Mouse (Mus musculus): Measurements from ENCODE around the gene Gse1. TPM values are rescaled to one million over a fixed set of nuclear protein-coding genes. Genes with fewer than 3 reads are reported as not detected.

Gse1 gene
- polyA plus RNA-seq, 1 experiment from 2014 or later = 24.0 TPM

DNA sequence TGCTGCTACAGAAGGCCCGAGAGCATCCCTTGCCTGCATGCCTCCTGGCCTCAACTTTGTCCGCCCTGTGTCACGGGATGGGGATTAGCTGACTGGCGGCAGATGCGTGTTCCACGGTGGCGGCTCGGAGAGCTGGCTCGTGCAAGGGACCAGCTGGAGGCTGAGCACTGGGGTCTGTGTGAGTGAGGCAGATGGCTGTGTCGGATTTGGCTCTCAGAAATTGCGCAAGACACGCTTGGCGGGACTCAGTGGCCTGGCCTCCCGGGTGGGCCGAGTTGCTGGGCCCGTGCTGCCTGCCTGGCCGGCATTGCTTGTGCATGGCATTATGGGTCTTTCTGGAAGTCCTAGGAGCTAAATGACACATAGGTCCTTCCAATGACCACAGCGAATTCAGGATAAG is 81.1 kb downstream of the Gse1 start:
- Histone ChIP-seq H3K4me2 (0 out of 2 replicates have a peak overlapping the region, but pooled peaks have one; percentile 4), H3K4me3 (no peak overlapping the region), H3K4me1 (peaks cover 61% of the 10 kb centered on the region), H3K9ac (no peak overlapping the region), H3K27me3 (peaks cover 22% of the 10 kb centered on the region), H3K36me3 (ENCODE audit: poor library complexity, severe bottlenecking) (no peaks in the 10 kb centered on the region), H3K27ac (peak overlapping the region; percentile 88), H3K9me3 (replicated peaks) (no peaks in the 10 kb centered on the region)
- ATAC-seq = peak; percentile 80
- 28% methylated on average over 18 of the region's 18 CpGs for WGBS

DNA sequence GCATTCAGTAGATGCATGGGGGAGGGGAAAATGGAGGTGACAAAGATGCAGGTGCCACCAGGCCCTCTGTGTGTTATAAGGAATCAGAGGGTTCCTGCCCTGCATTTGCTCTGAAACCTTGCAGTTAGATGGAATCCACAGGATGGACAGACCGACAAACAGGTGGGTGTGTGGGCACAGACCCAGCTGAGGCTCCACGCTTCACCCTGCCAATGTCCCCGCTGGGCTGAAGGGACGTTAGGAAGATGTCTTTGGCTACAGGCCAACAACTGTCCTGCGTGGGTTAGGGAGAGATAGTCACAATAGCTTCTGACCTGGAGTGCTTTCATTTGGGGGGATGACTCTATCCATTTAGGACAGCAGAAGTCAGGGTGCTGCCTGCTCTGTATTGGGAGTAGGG is 81.8 kb downstream of the Gse1 start:
- WGBS = 53% methylated on average over 5 of the region's 5 CpGs
- ATAC-seq = no peak
- peaks cover 54% of the 10 kb centered on the region for H3K4me1 ChIP-seq
- H3K9ac ChIP-seq = no peak overlapping the region
- H3K9me3 ChIP-seq (replicated peaks) = no peaks in the 10 kb centered on the region
- no peak overlapping the region for H3K4me2 ChIP-seq
- H3K27ac ChIP-seq = peak overlapping the region; percentile 88
- peaks cover 22% of the 10 kb centered on the region for H3K27me3 ChIP-seq
- H3K36me3 ChIP-seq (ENCODE audit: poor library complexity, severe bottlenecking) = no peaks in the 10 kb centered on the region
- no peak overlapping the region for H3K4me3 ChIP-seq

DNA sequence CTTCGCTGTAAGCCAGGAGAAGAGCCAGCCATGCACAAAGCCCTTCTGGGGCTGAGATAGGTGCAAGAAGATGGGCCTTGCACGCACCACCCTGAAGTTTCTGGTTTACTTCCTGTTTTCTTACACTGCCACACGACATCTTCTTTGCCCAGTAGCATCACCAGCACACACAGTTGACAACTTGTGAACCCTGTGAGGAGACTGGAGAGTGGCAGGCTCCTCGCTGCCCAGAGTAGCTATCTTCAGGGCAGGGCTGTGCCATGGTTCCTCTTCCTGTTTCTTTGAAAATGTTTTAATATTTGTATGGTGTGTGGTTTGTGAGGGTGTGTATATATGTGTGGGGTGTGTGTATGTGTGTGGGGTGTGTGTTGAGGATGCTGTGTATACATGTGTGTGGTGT is 84.2 kb downstream of the Gse1 start:
- WGBS = 87% methylated on average over 4 of the region's 4 CpGs
- Histone ChIP-seq H3K36me3 (ENCODE audit: poor library complexity, severe bottlenecking) (no peaks in the 10 kb centered on the region), H3K4me1 (peaks cover 41% of the 10 kb centered on the region), H3K9ac (no peak overlapping the region), H3K4me3 (no peak overlapping the region), H3K9me3 (replicated peaks) (no peaks in the 10 kb centered on the region), H3K27me3 (peaks cover 16% of the 10 kb centered on the region; the same call in 1 of the 2 replicates), H3K27ac (no peak overlapping the region), H3K4me2 (no peak overlapping the region)
- ATAC-seq = no peak

DNA sequence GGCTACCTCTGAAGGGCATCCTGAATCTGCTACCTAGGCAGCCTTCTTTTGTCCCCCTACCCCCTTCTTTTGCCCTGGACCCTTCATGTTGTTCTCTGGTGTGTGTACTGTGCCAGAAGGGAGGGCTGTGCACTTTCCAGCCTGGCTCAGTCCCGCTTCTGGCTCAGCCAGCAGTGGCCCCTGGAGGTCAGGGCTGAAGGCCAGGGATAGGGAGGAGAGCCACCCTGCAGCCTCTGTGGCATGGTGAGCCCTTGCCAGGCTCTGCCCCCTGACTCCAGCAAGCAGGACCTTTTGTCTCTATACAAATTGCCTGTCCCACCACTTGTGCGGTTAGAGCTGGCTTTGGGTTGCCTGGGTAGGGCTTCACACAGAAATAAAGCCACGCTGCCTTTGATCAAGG is 85.4 kb downstream of the Gse1 start:
- no peaks in the 10 kb centered on the region for H3K36me3 ChIP-seq (ENCODE audit: poor library complexity, severe bottlenecking)
- H3K4me1 ChIP-seq = peaks cover 37% of the 10 kb centered on the region
- H3K27ac ChIP-seq = no peak overlapping the region
- no peak overlapping the region for H3K4me2 ChIP-seq
- H3K9ac ChIP-seq = no peak overlapping the region
- no peak overlapping the region for H3K4me3 ChIP-seq
- WGBS = 75% methylated on average over 3 of the region's 3 CpGs
- no peaks in the 10 kb centered on the region for H3K9me3 ChIP-seq (replicated peaks)
- no peak for ATAC-seq
- peaks cover 16% of the 10 kb centered on the region; the same call in 1 of the 2 replicates for H3K27me3 ChIP-seq

DNA sequence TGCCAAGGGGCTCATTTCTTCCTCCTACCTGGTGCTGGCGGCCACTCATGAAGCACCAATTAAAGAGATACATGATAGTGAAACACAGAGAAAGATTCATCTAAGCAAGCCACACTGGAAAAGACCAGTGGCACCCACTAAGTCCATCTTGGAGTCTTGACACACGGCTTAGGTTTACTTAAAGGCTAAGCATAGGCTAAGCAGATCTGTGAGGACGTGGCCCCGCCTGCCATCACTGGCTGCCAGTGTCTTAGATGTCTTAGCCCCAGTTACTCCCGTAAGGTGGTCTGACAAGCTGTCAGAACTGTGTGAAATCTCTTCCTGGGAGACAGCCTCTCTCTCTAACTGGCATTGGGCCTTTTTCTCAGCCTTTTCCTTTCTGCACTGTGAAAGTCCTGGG is 86.7 kb downstream of the Gse1 start:
- H3K9me3 ChIP-seq (replicated peaks) = no peaks in the 10 kb centered on the region
- no peak overlapping the region for H3K27ac ChIP-seq
- peaks cover 24% of the 10 kb centered on the region for H3K4me1 ChIP-seq
- no peak overlapping the region for H3K4me3 ChIP-seq
- no peaks in the 10 kb centered on the region for H3K36me3 ChIP-seq (ENCODE audit: poor library complexity, severe bottlenecking)
- WGBS = 76% methylated on average over 5 of the region's 5 CpGs
- H3K4me2 ChIP-seq = no peak overlapping the region
- no peak for ATAC-seq
- H3K27me3 ChIP-seq = peaks cover 14% of the 10 kb centered on the region; the same call in 1 of the 2 replicates
- no peak overlapping the region for H3K9ac ChIP-seq

DNA sequence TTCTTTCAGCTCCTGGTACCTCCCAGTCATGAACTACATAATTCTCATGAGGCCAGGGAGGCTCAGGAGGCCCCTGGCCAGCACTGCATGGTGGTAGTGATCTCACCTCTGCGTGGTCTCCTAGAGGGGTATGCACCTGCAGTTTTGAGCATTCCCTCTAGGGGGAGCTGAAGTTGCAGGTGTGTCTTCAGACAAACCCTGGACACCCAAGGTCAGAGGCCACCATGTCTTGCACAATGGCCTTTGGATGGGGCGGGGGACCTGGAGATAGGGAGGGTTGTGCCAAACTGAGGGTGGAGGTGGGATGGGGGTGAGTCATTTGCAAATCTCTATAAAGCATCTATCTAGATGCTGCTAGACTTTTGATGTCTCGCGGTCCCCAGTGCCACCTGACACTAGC is 87.4 kb downstream of the Gse1 start:
- Histone ChIP-seq H3K9ac (no peak overlapping the region), H3K4me2 (no peak overlapping the region), H3K4me1 (peaks cover 17% of the 10 kb centered on the region), H3K9me3 (replicated peaks) (no peaks in the 10 kb centered on the region), H3K4me3 (no peak overlapping the region), H3K27ac (no peak overlapping the region), H3K36me3 (ENCODE audit: poor library complexity, severe bottlenecking) (no peaks in the 10 kb centered on the region), H3K27me3 (peaks cover 10% of the 10 kb centered on the region; the same call in 1 of the 2 replicates)
- no peak for ATAC-seq
- 89% methylated on average over 4 of the region's 4 CpGs for WGBS

DNA sequence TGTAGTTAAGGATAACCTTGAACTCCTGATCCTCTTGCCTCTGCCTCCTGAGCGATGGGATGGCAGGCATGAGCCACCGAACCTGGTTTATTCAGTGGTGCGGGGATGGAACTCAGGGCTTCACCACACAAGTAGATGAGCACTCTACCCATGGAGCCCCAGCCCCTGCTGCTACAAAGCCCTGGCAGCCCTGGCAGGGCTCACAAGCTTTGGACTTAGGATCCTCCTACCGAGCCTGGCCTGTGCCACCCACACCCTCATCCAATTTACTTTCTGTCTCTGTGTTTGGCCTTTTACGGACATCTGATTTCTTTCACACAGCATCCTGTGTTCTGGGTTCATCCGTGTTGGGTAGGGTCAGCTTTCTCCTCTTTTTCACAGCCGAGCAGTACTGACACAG is 88.5 kb downstream of the Gse1 start:
- ATAC-seq = no peak
- no peak overlapping the region for H3K9ac ChIP-seq
- H3K4me2 ChIP-seq = no peak overlapping the region
- H3K4me3 ChIP-seq = no peak overlapping the region
- no peaks in the 10 kb centered on the region for H3K36me3 ChIP-seq (ENCODE audit: poor library complexity, severe bottlenecking)
- no peaks in the 10 kb centered on the region for H3K9me3 ChIP-seq (replicated peaks)
- H3K27ac ChIP-seq = peak overlapping the region; percentile 14; the same call in 1 of the 2 replicates
- 0 out of 2 replicates have a peak, but pooled peaks cover 4% of the 10 kb centered on the region for H3K27me3 ChIP-seq
- H3K4me1 ChIP-seq = peaks cover 13% of the 10 kb centered on the region; the same call in 1 of the 2 replicates
- WGBS = 85% methylated on average over 7 of the region's 7 CpGs

DNA sequence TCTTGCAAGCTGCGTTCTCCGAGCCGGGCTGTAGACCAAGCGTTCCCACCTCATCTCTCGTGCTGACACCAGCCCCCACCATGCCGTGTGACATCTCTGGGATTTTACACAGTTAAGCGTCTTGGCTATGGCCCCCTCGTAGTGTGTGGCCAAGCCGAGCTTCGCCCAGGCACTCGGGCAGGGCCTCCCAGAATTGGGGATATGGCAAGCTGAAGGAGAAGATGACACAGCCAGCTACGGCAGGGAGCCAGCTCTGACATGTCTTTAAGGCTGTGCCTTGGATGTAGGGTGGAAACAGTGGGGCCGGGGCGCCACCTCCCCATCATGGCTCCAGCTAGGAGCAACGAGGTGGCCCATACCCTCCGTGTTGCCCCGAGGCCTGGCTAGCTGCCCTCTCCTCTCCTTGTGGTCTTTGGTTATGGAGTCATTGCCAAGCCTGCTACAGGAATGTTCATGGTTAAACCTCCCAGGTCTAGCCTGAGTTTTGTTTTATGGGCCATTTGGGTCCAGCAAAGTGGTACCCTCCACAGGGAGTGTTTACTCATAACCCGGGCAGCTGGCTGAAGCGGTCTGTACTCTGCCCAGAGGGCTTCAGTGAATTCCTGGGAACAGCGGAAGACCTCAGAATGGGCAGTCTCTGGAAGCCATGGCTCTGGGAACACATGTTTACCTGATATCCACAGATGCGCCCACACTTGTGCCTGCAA is 89.0 kb downstream of the Gse1 start:
- Histone ChIP-seq H3K4me3 (no peak overlapping the region), H3K9ac (0 out of 2 replicates have a peak overlapping the region, but pooled peaks have one; percentile 2), H3K27ac (peak overlapping the region; percentile 14; the same call in 1 of the 2 replicates), H3K27me3 (0 out of 2 replicates have a peak, but pooled peaks cover 4% of the 10 kb centered on the region), H3K9me3 (replicated peaks) (no peaks in the 10 kb centered on the region), H3K36me3 (ENCODE audit: poor library complexity, severe bottlenecking) (no peaks in the 10 kb centered on the region), H3K4me2 (no peak overlapping the region), H3K4me1 (peaks cover 17% of the 10 kb centered on the region)
- 87% methylated on average over 21 of the region's 21 CpGs for WGBS
- no peak; the same call in 1 of the 2 replicates for ATAC-seq

DNA sequence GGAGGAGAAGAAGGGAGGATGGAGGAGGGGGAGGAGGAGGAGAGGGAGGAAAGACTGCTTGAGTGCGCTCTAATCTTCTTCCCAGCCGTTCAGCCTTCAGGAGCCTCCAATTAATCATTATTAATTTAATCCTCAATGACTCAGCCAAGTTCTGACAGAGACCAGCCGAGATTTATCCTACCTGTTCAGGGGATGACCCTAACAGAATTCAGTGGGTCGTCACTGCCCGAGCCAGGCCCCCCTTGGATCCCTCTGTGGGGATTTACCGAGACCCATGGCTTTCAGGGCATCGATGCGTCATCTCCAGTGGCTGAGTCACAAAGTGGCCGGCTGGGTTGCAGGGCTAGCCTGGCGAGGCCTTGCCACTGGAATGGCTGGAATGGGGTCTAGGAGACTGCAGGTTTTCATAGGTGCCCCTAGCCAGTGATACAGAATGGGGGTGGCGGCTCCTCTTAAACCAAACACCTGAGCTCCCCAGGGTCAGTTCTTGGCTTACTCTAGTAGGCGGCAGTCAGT is 90.3 kb downstream of the Gse1 start:
- H3K4me3 ChIP-seq = no peak overlapping the region
- H3K27ac ChIP-seq = no peak overlapping the region
- no peak overlapping the region for H3K4me2 ChIP-seq
- H3K4me1 ChIP-seq = peaks cover 30% of the 10 kb centered on the region
- 0 out of 2 replicates have a peak, but pooled peaks cover 4% of the 10 kb centered on the region for H3K27me3 ChIP-seq
- 61% methylated on average over 12 of the region's 12 CpGs for WGBS
- H3K9ac ChIP-seq = no peak overlapping the region
- no peaks in the 10 kb centered on the region for H3K9me3 ChIP-seq (replicated peaks)
- no peaks in the 10 kb centered on the region for H3K36me3 ChIP-seq (ENCODE audit: poor library complexity, severe bottlenecking)
- ATAC-seq = no peak

DNA sequence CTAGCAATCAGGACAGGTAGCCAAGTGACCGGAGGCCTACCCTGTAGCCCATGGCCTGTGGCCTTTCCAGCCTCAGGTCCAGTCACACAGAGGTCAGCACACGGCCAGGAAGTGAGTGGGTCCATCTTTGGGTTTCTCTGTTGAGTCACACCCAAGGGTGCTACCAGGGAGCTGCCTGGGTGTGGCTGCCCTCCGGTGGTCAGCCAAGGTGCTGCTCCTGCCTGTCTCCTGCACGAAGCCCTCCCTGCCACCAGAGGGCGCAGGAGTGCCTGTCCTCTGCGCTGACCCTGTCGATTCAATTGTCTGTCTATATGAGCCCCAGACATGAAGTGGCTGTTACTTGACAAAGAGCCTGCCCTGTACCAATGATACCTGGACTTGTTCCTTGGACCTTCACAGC is 91.2 kb downstream of the Gse1 start:
- Histone ChIP-seq H3K36me3 (ENCODE audit: poor library complexity, severe bottlenecking) (no peaks in the 10 kb centered on the region), H3K4me1 (peaks cover 37% of the 10 kb centered on the region), H3K4me2 (no peak overlapping the region), H3K9ac (no peak overlapping the region), H3K27ac (no peak overlapping the region), H3K27me3 (no peaks in the 10 kb centered on the region), H3K9me3 (replicated peaks) (no peaks in the 10 kb centered on the region), H3K4me3 (no peak overlapping the region)
- peak; percentile 14; the same call in 1 of the 2 replicates for ATAC-seq
- 22% methylated on average over 7 of the region's 7 CpGs for WGBS

DNA sequence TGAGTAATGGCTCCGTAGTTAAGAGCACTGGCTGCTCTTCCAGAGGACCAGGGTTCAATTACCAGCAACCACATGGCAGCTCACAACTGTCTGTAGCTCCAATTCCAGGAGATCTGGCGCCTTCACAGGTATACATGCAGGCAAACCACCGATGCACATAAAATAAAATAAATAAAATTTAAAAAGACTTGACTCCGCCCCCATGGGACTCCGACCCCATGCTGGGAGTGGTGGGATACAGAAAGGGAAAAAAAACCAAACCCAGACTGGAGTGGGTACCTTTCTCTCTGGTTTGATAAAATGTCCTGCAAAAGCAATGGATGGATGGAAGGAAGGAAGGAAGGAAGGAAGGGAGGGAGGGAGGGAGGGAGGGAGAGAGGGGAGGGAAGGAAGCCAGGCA is 91.9 kb downstream of the Gse1 start:
- Histone ChIP-seq H3K4me1 (peaks cover 44% of the 10 kb centered on the region), H3K9ac (no peak overlapping the region)
- WGBS = 87% methylated on average over 5 of the region's 5 CpGs

DNA sequence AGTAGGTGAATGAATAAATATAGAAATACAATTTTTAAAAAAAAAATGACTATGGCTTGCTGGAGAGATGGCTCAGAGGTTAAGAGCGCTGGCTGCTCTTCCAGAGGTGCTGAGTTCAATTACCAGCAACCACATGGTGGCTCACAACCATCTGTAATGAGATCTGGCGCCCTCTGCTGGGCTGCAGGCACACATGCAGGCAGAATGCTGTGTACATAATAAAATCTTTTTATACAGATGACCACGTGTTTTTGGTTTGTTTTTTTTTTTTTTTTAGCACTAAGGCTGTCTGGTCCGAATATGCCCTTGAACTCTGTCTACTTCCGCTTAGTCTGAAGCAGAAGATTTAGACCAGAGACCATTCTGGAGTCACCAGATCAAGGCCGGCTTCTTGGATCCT is 93.5 kb downstream of the Gse1 start:
- Histone ChIP-seq H3K4me1 (peaks cover 48% of the 10 kb centered on the region), H3K27me3 (no peaks in the 10 kb centered on the region), H3K27ac (no peak overlapping the region), H3K36me3 (ENCODE audit: poor library complexity, severe bottlenecking) (no peaks in the 10 kb centered on the region), H3K4me2 (no peak overlapping the region), H3K4me3 (no peak overlapping the region), H3K9ac (no peak overlapping the region), H3K9me3 (replicated peaks) (no peaks in the 10 kb centered on the region)
- 48% methylated on average over 6 of the region's 6 CpGs for WGBS
- no peak for ATAC-seq

More for the DNA sequence above, 91.9 kb downstream of the Gse1 start:
- Histone ChIP-seq H3K4me3 (no peak overlapping the region), H3K27me3 (no peaks in the 10 kb centered on the region), H3K27ac (no peak overlapping the region), H3K36me3 (ENCODE audit: poor library complexity, severe bottlenecking) (no peaks in the 10 kb centered on the region), H3K4me2 (no peak overlapping the region), H3K9me3 (replicated peaks) (no peaks in the 10 kb centered on the region)
- no peak for ATAC-seq
